Mouse (Mus musculus) ES-E14 (cell line): ENCODE results near the gene Dnaaf2. TPM values are rescaled to one million over a fixed set of nuclear protein-coding genes. Genes with fewer than 3 reads are reported as not detected.
A peak's percentile ranks its signal among the peaks of the same experiment; 100 is the strongest.

Source experiments
- DNase-seq: peaks from one replicate; pipeline ENCODE4 v3.0.0-alpha.2; 2013; ENCODE audit warnings: low read depth, low spot score
- H3K27ac ChIP-seq: 2 replicates; pipeline ENCODE4 v1.5.1; 2012; ENCODE audit warnings: low read depth, mild to moderate bottlenecking, low read length, moderate library complexity, mixed read lengths; ENCODE audit not compliant: poor library complexity, insufficient read depth, severe bottlenecking
- H3K36me3 ChIP-seq: 2 replicates; pipeline ENCODE4 v1.6.1; 2012; ENCODE audit warnings: mild to moderate bottlenecking, low read length, moderate library complexity, mixed read lengths; ENCODE audit not compliant: control insufficient read depth, poor library complexity, insufficient read depth, severe bottlenecking
- H3K4me1 ChIP-seq, 2 experiments: fragments of 150-350 bp in 1 of 2; sonication (generic) in 1 of 2; 2 replicates each; pipeline ENCODE4 v1.6.1; 2012; ENCODE audit warnings: low read length in 2 of 2, mild to moderate bottlenecking in 1 of 2, mixed read lengths in 1 of 2; ENCODE audit not compliant: control insufficient read depth in 2 of 2, insufficient read depth in 2 of 2, poor library complexity in 1 of 2
- H3K4me3 ChIP-seq, 2 experiments: fragments of 150-350 bp in 1 of 2; sonication (generic) in 1 of 2; 2 replicates each; pipeline ENCODE4 v1.5.1; 2012; ENCODE audit warnings: low read length in 2 of 2, low read depth in 1 of 2, mild to moderate bottlenecking in 1 of 2, mixed read lengths in 1 of 2; ENCODE audit not compliant: insufficient read depth in 1 of 2, poor library complexity in 1 of 2, severe bottlenecking in 1 of 2
- H3K9ac ChIP-seq: 2 replicates; pipeline ENCODE4 v1.6.1; 2012; ENCODE audit warnings: low read depth, mild to moderate bottlenecking, low read length, mixed read lengths; ENCODE audit not compliant: poor library complexity, insufficient read depth, severe bottlenecking
- H3K9me3 ChIP-seq: fragments of 150-350 bp; sonication (generic); 2 replicates; pipeline ENCODE4 v1.6.1; 2012; ENCODE audit warnings: low read depth, mild to moderate bottlenecking, low read length; ENCODE audit not compliant: control insufficient read depth, insufficient read depth
- CHD2 ChIP-seq: IDR thresholded peaks from 2 replicates; pipeline ENCODE4 v1.6.1; 2014; ENCODE audit warnings: mild to moderate bottlenecking, low read depth, low read length, inconsistent platforms
- HCFC1 ChIP-seq: IDR thresholded peaks from 2 replicates; pipeline ENCODE4 v1.6.1; 2012; ENCODE audit warnings: low read length, inconsistent platforms, borderline replicate concordance; ENCODE audit not compliant: insufficient read depth
- MAFK ChIP-seq: IDR thresholded peaks from 2 replicates; pipeline ENCODE4 v1.6.1; 2014; ENCODE audit warnings: mild to moderate bottlenecking, low read depth, low read length, inconsistent platforms; ENCODE audit not compliant: insufficient read depth
- ZC3H11A ChIP-seq: IDR thresholded peaks from 2 replicates; pipeline ENCODE4 v1.6.1; 2012; ENCODE audit warnings: low read depth, mild to moderate bottlenecking, inconsistent platforms, low read length, borderline replicate concordance
- ZNF384 ChIP-seq: IDR thresholded peaks from 2 replicates; pipeline ENCODE4 v1.6.1; 2012; ENCODE audit warnings: low read depth, low read length, inconsistent platforms
- in situ Hi-C, 2 experiments: fragments of 600-800 bp; cut with MboI; formaldehyde crosslinking; loops; one replicate each; pipeline ENCODE4 v1.15.1; 2025; ENCODE audit warnings: low sequenced_read_pairs in 2 of 2, inconsistent platforms in 1 of 2; ENCODE audit not compliant: unreplicated experiment in 2 of 2
- total RNA-seq: library from RNA; depleted of rRNA; stranded (reverse); fragments of 300-350 nt; gene quantifications from 2 replicates; pipeline ENCODE4 v1.2.3, GENCODE M21; 2012; rRNA removed

The Dnaaf2 gene
- total RNA-seq, 1 experiment = 4.3 TPM

GRCm38 (mm10) chr12:69147166-69147735 lies 51.0 kb downstream of the Dnaaf2 start:
- H3K9me3 ChIP-seq = no peaks in the 10 kb centered on the region
- DNase-seq = no peak
- H3K27ac ChIP-seq = no peak overlapping the region
- in situ Hi-C loops = no loop called here
- TF ChIP-seq ZNF384 = no peak
- no peak for TF ChIP-seq HCFC1
- no peak for TF ChIP-seq MAFK
- no peak for TF ChIP-seq CHD2
- TF ChIP-seq ZC3H11A = no peak
- no peak overlapping the region for H3K4me3 ChIP-seq
- no peak overlapping the region for H3K9ac ChIP-seq
- no peaks in the 10 kb centered on the region for H3K36me3 ChIP-seq
- H3K4me1 ChIP-seq = peaks cover 0 to 6% of the 10 kb centered on the region in 2 experiments; a peak in 2 of 4 replicates

- no peaks in the 10 kb centered on the region for H3K36me3 ChIP-seq
- H3K27ac ChIP-seq = no peak overlapping the region
- in situ Hi-C loops = no loop called here
- no peak for DNase-seq
- H3K4me3 ChIP-seq = no peak overlapping the region
- peaks cover 0 to 9% of the 10 kb centered on the region in 2 experiments; a peak in 2 of 4 replicates for H3K4me1 ChIP-seq
- TF ChIP-seq HCFC1 = no peak
- TF ChIP-seq ZC3H11A = no peak
- TF ChIP-seq MAFK = no peak
- TF ChIP-seq CHD2 = no peak
- no peak for TF ChIP-seq ZNF384
- H3K9me3 ChIP-seq = no peaks in the 10 kb centered on the region
- no peak overlapping the region for H3K9ac ChIP-seq
Measured at GRCm38 (mm10) chr12:69143460-69143859, 54.8 kb downstream of the Dnaaf2 start.

DNA sequence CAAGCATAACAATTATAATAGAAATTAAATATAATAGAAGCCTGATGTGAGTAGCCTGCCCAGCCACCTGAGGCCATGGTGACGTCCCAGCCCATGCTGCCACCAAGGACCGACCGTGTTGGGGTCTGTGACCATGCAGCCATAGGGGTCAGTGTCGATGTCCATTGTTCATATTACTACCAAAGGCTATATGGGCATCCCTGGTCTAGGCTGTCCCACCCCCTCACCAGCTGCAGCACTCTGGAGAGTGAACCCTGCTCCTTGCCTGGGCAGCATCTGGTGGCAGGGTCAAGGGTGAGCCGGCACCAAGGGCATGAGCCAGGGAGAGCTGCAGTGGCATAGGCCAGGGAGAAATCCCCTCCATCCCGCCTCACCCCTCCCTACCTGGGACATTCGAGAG lies 58.4 kb downstream of the Dnaaf2 start:
- no peak for TF ChIP-seq ZNF384
- no peak for TF ChIP-seq ZC3H11A
- TF ChIP-seq CHD2 = no peak
- no peak for TF ChIP-seq HCFC1
- TF ChIP-seq MAFK = no peak
- no peak for DNase-seq
- Histone ChIP-seq H3K9me3 (no peaks in the 10 kb centered on the region), H3K27ac (no peak overlapping the region), H3K36me3 (no peaks in the 10 kb centered on the region), H3K4me1 (peaks cover 0 to 6% of the 10 kb centered on the region in 2 experiments; a peak in 1 of 4 replicates), H3K4me3 (no peak overlapping the region), H3K9ac (0 out of 2 replicates have a peak overlapping the region, but pooled peaks have one; percentile 26)
- in situ Hi-C loops = no loop called here

GRCm38 (mm10) chr12:69139201-69139600 lies 59.0 kb downstream of the Dnaaf2 start:
- H3K9ac ChIP-seq = no peak overlapping the region
- DNase-seq = no peak
- H3K4me1 ChIP-seq = peaks cover 0 to 6% of the 10 kb centered on the region in 2 experiments; a peak in 1 of 4 replicates
- no peak overlapping the region for H3K4me3 ChIP-seq
- H3K36me3 ChIP-seq = no peaks in the 10 kb centered on the region
- H3K27ac ChIP-seq = no peak overlapping the region
- in situ Hi-C loops = no loop called here
- no peaks in the 10 kb centered on the region for H3K9me3 ChIP-seq
- TF ChIP-seq ZC3H11A (no peak), CHD2 (no peak), HCFC1 (no peak)

Other genes with a start within 250 kb of the Dnaaf2 start
- 5,422 and 5,676 TPM in 2 replicates for gene Rps29, start 39.2 kb downstream of the Dnaaf2 start, total RNA-seq
- gene Lrr1, start 29.6 kb downstream of the Dnaaf2 start, total RNA-seq = 4.7 and 10.4 TPM in 2 replicates
- gene Rpl36al, start 14.3 kb downstream of the Dnaaf2 start, total RNA-seq = 947 and 1,086 TPM in 2 replicates
- gene Mgat2, start 14.3 kb downstream of the Dnaaf2 start, total RNA-seq = 53.8 and 56.8 TPM in 2 replicates
- gene Gm49383, start 1.3 kb downstream of the Dnaaf2 start, total RNA-seq = 10.1 and 11.7 TPM in 2 replicates
- gene Gm49384, start 5.8 kb upstream of the Dnaaf2 start, total RNA-seq = 9.8 and 12.1 TPM in 2 replicates
- 23.2 and 24.4 TPM in 2 replicates for gene Pole2, start 29.8 kb upstream of the Dnaaf2 start, total RNA-seq
- gene Klhdc1, start 42.7 kb upstream of the Dnaaf2 start, total RNA-seq = 1.3 and 1.7 TPM in 2 replicates
- gene Klhdc2, start 98.3 kb upstream of the Dnaaf2 start, total RNA-seq = 28.2 and 40.7 TPM in 2 replicates
- 46.9 and 47.9 TPM in 2 replicates for gene Nemf, start 158.7 kb upstream of the Dnaaf2 start, total RNA-seq
- gene Arf6, start 173.7 kb upstream of the Dnaaf2 start, total RNA-seq = 74.7 and 89.3 TPM in 2 replicates
- 1.4 and 2.6 TPM in 2 replicates for gene Gm9887, start 174.0 kb upstream of the Dnaaf2 start, total RNA-seq